Mouse (Mus musculus) liver, postnatal 0 days (tissue): ENCODE measurements around the gene Adamts20.

Experiments used
- CTCF ChIP-seq: sonication (generic); IDR thresholded peaks from 2 replicates; pipeline ENCODE4 v1.5.1; 2016; ENCODE audit warnings: antibody characterized with exemption, low read depth
- EP300 ChIP-seq: IDR thresholded peaks from 2 replicates; pipeline ENCODE4 v1.6.1; 2016; ENCODE audit warnings: antibody characterized with exemption, low read depth, mild to moderate bottlenecking

- TF ChIP-seq CTCF: no peak
- no peak for TF ChIP-seq EP300
Measured at GRCm38 (mm10) chr15:94287495-94287894, 177.7 kb downstream of the Adamts20 start.
